Mouse (Mus musculus) thymus, postnatal 14 days (tissue): ENCODE results near the gene Nfix.
"Not testable (repeated sequence)": the region's sequence is repeated elsewhere in the genome, so short reads cannot be mapped to it uniquely, and the experiment has no call there.

Source experiments
- DNase-seq: peaks from one replicate; pipeline ENCODE4 v3.0.0; 2021

Nfix gene

GRCm38 (mm10) chr8:84689091-84689915 is 110.8 kb downstream of the Nfix start:
- DNase-seq: peak; percentile 89

GRCm38 (mm10) chr8:84687705-84688100 is 112.4 kb downstream of the Nfix start, which contains the start of gene Nacc1:
Gene Nacc1 (minus strand): TSS chr8:84687862.
- DNase-seq: peak; percentile 92

- DNase-seq: peak; percentile 67
These were observed 113.0 kb downstream of the Nfix start for GRCm38 (mm10) chr8:84687003-84687704.

- peak; percentile 57 for DNase-seq
These were observed 113.7 kb downstream of the Nfix start, which contains the start of gene Trmt1 for GRCm38 (mm10) chr8:84686191-84687002. Gene Trmt1 (plus strand): TSS chr8:84686307.

- DNase-seq: no peak
These were observed 115.6 kb downstream of the Nfix start for GRCm38 (mm10) chr8:84684537-84684936.

- DNase-seq: no peak
These were observed 117.9 kb downstream of the Nfix start for GRCm38 (mm10) chr8:84682257-84682656.

GRCm38 (mm10) chr8:84681476-84681875 is 118.7 kb downstream of the Nfix start:
- DNase-seq: no peak

- no peak for DNase-seq
These were observed 122.8 kb downstream of the Nfix start for GRCm38 (mm10) chr8:84677305-84677704.

- DNase-seq: not testable (repeated sequence)
These were observed 129.7 kb downstream of the Nfix start for GRCm38 (mm10) chr8:84670295-84671006.

- no peak for DNase-seq
These were observed 131.2 kb downstream of the Nfix start for GRCm38 (mm10) chr8:84668731-84669485.

GRCm38 (mm10) chr8:84668081-84668480 is 132.1 kb downstream of the Nfix start:
- DNase-seq: no peak

GRCm38 (mm10) chr8:84665385-84665893 is 134.7 kb downstream of the Nfix start:
- no peak for DNase-seq

GRCm38 (mm10) chr8:84664566-84665384 is 135.4 kb downstream of the Nfix start:
- peak; percentile 80 for DNase-seq

- peak; percentile 94 for DNase-seq
These were observed 136.4 kb downstream of the Nfix start for GRCm38 (mm10) chr8:84663483-84664327.

GRCm38 (mm10) chr8:84662581-84663065 is 137.5 kb downstream of the Nfix start, which contains the start of gene Ier2:
Gene Ier2 (minus strand): TSS chr8:84662852.
- peak; percentile 92 for DNase-seq

- peak; percentile 78 for DNase-seq
These were observed 138.1 kb downstream of the Nfix start for GRCm38 (mm10) chr8:84661961-84662571.

- DNase-seq: peak; percentile 79
These were observed 138.7 kb downstream of the Nfix start for GRCm38 (mm10) chr8:84661458-84661871.

- DNase-seq: peak; percentile 56
These were observed 139.2 kb downstream of the Nfix start for GRCm38 (mm10) chr8:84660819-84661457.
